Mouse (Mus musculus): ENCODE results near the gene Haus5.

DNA sequence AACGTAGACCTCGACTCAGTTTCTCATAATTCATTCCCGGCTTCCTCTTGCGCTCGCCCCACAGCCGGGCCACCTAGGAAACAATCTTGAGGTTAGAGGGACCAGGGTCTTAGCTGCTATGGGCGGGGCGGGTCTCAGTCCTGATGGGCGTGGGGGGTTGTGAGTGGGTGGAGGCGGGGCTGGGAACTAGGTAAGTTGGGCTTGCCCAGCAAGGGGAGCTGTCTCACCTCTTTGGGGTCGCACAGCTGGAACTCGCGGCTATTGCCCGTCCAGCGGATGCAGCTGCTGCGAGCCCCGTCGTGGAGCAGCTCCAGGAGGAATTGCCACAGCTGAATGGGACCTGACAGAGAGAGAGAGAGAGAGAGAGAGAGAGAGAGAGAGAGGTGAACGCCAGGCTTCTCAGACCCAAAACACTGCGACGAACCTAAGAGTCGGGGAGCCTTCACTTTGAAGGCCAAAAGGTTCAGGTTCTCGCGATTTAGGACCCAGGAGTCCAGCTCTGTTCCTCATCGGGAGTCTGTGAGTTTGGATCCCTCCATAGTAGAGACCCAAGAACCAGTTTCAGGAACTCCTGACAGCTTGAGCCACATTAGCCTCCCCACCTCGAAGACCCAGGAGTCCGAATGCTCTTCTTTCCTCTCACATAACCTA lies 30.9 kb downstream of the Haus5 start:
- TF ChIP-seq E2F4 (IDR thresholded peaks at IDR 0.05; ENCODE audit: insufficient replicate concordance, low read depth, low read length): no peak
- TF ChIP-seq POLR2A (IDR thresholded peaks at IDR 0.05; ENCODE audit: low read depth, low read length): no peak
- no peak for TF ChIP-seq CHD2 (IDR thresholded peaks at IDR 0.05; ENCODE audit: low read length)
- TF ChIP-seq CTCF (conservative IDR thresholded peaks at IDR 0.05 in 1 of 2, IDR thresholded peaks at IDR 0.05 in 1 of 2; ENCODE audit: low read depth in 2 of 2, low read length in 2 of 2): no peak
- no peak for TF ChIP-seq SIN3A (IDR thresholded peaks at IDR 0.05; ENCODE audit: low read length)
- no peak for TF ChIP-seq MYC (IDR thresholded peaks at IDR 0.05; ENCODE audit: low read depth, low read length)
- TF ChIP-seq NELFE (IDR thresholded peaks at IDR 0.05; ENCODE audit: low read depth, low read length): no peak
- TF ChIP-seq CHD1 (IDR thresholded peaks at IDR 0.05; ENCODE audit: low read depth, low read length): no peak

Measured in CH12.LX (cell line).